Mouse (Mus musculus) spleen, adult 12 weeks (tissue): Measurements from ENCODE around the gene Dnajb5.
A peak's percentile ranks its signal among the peaks of the same experiment; 100 is the strongest.

ENCODE experiments used
- DNase-seq: peaks from one replicate; pipeline ENCODE4 v3.0.0; 2022; ENCODE audit warnings: low spot score

The Dnajb5 gene

GRCm38 (mm10) chr4:42949676-42950051 is at the start of gene Dnajb5:
Dnajb5 (plus strand) TSS chr4:42949814.
- DNase-seq: peak; percentile 84

GRCm38 (mm10) chr4:42900878-42901277 is 48.7 kb upstream of the Dnajb5 start:
- DNase-seq: no peak

- DNase-seq: peak; percentile 42
Measured at GRCm38 (mm10) chr4:42902174-42902573, 47.4 kb upstream of the Dnajb5 start.

DNA sequence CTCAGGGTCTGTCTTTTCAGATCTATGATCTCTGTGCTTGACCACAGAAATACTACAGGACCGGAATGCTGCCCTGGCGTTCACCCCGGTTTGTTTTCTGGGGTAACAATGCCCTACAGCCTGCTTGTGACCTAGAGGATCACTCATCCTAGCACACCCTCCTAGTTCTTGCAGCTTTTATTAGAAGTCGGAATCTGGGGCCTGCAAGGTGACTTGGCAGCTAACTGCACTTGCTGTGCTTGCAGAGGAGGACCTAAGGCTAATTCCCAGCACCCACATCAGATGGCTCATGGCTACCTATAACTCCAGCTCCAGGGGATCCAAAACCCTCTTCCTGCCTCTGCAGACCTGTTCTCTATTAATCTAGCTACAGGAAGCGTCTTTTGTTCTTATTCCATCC is 46.9 kb upstream of the Dnajb5 start:
- DNase-seq: no peak

DNA sequence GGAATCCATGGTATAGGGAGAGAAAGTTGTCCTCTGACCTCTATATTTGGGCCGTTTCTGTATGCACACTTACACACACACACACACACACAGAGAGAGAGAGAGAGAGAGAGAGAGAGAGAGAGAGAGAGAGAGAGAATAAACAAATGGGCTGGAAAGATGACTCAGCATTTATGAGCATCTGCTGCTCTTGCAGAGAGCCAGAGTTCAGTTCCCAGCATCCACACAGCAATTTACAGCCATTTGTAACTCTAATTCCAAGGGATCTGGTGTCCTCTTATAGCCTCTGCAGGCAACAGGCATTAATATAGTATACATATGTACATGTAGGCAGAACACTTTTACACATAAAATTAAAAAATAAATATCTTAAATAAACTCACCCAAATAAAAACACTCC is 45.7 kb upstream of the Dnajb5 start:
- DNase-seq: no peak

DNA sequence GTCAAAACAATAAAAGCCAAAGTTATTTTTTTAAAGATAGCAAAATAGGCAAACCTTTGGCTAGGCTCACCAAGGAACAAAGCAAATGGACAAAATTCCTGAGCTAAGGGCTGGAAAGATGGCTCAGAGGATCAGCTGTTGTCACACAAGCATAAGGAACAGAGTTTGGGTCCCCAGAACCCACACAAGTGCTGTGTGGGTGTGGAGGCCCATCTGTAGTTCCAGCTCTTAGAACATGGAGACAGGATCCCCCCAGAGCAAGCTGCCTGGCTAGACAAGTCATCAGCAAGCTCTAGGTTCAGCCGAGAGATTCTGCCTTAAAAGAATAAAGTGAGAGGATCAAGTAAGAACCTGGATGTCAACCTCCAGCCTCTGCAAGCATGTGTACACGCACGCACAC is 45.1 kb upstream of the Dnajb5 start:
- DNase-seq: no peak

- DNase-seq: no peak
Measured at GRCm38 (mm10) chr4:42904966-42905365, 44.6 kb upstream of the Dnajb5 start.

DNA sequence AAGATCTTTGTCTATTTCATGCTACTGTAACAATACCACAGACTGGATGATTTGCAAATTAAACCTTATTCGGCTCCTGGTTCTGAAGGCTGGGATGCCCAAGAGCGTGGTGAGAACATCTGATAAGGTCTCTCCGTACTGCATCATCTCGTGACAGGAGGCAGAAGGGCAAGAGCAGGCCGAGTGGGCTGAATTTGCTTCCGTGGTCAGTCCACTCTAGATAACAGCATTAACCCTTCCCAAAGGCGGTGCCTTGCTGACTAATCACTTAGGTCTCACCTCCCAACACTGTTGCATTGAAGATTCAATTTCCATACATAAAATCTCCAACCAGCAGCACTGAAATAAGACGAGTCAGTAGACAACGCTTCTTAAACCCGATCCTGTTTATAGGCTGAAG is 36.2 kb upstream of the Dnajb5 start:
- no peak for DNase-seq

- no peak for DNase-seq
Measured at GRCm38 (mm10) chr4:42915311-42915710, 34.3 kb upstream of the Dnajb5 start.

DNA sequence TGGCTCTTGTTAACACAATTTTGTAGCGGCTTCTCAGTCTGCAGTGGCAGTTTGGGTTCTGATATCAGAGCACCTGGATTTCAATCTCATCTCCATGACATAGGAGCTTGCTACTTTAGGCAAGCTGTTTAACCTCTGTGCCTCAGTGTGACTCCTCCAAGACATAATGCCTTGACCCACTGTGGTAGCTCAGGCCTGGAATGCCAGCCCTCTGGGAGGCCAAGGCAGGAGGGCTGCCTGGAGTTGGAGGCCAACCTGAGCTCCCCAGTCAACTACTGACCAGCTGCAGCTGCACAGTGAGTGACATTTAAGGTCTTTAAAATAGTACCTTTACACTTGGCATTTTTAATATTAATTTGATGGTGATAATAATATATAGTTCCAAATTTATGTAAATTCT is 33.6 kb upstream of the Dnajb5 start:
- no peak for DNase-seq

- no peak for DNase-seq
Measured at GRCm38 (mm10) chr4:42916617-42917401, 32.8 kb upstream of the Dnajb5 start, which contains the start of gene Phf24. Phf24 (plus strand) TSS chr4:42916660.

GRCm38 (mm10) chr4:42917402-42917774 is 32.2 kb upstream of the Dnajb5 start:
- no peak for DNase-seq

DNA sequence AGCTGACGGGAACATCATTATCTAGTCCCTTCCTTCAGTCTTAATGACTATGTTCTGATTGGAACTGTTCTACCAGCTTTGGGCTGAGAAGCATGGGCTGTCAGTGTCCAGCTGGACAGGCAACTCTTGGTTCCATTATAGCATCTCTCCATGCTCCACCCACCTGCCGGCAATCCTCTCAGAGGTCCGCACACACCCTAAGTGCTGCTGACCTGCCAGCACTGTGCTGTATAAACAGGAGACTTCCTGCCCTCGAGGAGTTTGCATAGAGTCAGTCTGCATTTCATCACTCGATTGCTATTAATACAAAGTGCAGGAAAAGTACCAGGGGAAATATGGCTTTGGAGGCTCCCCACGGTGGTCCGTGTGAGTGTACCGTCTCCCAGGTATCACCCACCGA is 28.9 kb upstream of the Dnajb5 start:
- DNase-seq: no peak

- no peak for DNase-seq
Measured at GRCm38 (mm10) chr4:42921536-42921935, 28.1 kb upstream of the Dnajb5 start.

DNA sequence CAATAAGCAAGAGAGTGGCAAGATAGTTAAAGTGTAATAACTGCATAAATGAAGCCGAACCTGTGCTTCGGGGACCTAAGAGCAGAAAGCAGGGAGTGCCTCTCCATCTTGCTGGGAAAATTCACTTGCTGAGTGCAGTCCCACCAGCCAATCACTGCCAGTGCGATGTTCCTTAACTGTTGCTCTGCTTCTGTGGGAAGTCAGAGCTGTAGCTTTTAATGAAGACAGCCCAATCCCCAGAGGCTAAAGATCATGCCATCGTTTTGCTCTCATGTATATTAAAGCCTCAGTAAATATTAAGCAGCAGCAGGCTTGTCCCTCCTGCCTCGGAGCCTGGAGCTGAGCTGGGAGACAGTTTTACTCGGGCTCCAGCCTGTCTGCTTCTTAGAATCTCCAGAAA is 27.6 kb upstream of the Dnajb5 start:
- no peak for DNase-seq

GRCm38 (mm10) chr4:42922461-42922860 is 27.2 kb upstream of the Dnajb5 start:
- no peak for DNase-seq

GRCm38 (mm10) chr4:42924095-42924710 is 25.4 kb upstream of the Dnajb5 start:
- no peak for DNase-seq

DNA sequence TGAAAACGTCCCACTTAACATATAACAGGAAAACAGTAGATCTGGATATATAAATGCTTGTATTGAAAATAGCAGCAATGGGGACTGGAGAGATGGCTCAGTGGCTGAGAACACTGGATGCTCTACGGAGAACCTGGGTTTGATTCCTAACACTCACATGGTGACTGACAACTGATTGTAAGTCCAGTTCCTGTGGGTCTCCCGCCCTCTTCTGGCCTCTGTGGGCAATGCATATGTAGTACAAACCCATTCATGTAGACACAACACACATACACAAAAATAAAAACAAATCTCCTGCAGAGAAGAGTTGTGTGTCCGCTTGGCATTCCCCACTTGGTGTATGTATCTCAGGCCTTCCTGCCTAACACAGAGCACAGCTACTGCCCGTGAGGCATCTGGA is 21.4 kb upstream of the Dnajb5 start:
- DNase-seq: no peak

GRCm38 (mm10) chr4:42928952-42929351 is 20.7 kb upstream of the Dnajb5 start:
- DNase-seq: no peak

DNA sequence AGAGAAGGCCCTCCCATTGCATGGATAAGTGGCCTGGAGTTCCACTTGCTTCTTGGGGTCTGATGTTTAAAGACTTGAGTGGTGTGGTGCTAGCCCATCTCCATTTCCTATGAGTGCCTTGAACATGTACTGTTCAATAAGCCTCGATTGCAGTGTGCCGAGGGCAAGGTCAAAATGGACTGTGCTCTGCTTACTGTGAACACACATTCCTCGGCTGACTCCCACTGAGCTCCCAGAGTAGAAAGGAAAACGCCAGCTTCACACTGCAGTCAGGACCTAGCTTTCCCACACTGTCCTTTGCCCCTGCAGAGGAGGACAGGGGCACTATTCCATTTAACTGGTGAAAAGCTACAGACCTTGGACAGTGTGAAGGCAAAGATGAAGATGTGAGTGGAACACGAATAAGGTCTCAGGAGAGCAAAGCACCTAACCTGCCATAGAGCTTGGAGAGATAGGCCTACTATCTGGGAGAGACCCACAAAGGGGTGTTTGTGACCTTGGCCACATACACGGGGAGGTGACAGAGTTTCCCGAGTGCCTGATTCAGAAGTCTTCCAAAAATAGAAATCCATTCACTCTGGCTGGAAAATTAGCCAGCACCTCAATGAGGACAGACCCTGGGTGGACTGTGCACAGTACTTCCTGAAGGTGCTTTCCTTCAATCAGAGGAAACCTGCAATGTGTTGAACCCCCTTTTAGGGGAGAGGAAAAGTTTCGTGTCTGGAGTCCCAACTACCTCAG is 17.2 kb upstream of the Dnajb5 start:
- DNase-seq: no peak

GRCm38 (mm10) chr4:42933630-42934029 is 16.0 kb upstream of the Dnajb5 start:
- no peak for DNase-seq

DNA sequence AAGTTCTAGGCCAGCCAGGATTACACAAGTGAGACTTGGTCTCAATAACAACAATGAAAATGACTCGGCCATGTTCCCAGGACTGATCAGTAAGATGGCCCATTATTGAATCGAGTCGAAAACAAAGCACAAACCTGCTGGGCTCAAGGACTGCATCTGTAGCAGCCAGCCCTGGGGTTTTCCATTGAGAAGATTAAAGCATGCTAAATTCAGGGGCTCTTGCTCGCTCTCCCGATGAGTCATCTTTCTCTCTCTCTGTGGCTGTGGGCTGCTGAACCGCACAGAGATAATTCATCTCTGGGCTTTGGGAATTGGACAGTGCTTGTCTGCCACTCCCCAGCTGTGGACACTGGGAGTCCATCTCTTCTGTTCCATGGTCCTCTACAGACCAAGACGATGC is 8.2 kb upstream of the Dnajb5 start:
- no peak for DNase-seq

GRCm38 (mm10) chr4:42943341-42943740 is 6.3 kb upstream of the Dnajb5 start:
- DNase-seq: no peak
